Mouse (Mus musculus) retina, embryonic 14.5 days (tissue): ENCODE measurements at regions not wholly inside any gene's neighbourhood (a gene's known extent, or its start where the extent isn't known, plus 50 kb on each side); places are given as distances from the start of the nearest gene placed in this dataset.
A peak's percentile ranks its signal among the peaks of the same experiment; 100 is the strongest.

Source experiments
- DNase-seq: peaks from one replicate; pipeline ENCODE4 v3.0.0-alpha.2; 2015; ENCODE audit warnings: low spot score

GRCm38 (mm10) chr13:84878178-84878849, 310.9 kb upstream of the Ccnh start:
- DNase-seq: no peak

GRCm38 (mm10) chr13:84905347-84905981, 283.7 kb upstream of the Ccnh start:
- DNase-seq: no peak

DNA sequence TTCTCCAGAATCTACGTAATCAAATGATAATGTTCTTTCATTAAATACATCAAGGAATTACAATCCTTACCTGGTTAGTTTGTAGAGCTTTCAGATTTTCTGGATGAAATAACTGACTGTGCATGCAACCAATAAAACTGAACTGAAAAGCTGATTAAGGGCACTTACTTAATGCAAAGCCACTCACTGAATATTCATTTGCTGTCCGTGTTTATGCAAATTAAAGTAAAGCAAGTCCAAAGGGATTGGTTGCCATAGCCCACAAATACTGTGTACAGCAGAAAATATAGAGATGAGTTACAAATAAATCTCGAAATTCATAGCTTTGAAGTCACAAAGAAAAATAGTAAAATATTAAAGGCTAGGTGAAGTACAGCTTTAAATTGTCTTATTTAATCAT, 283.2 kb upstream of the Ccnh start:
- DNase-seq: no peak

- no peak for DNase-seq
These were observed 257.9 kb upstream of the Ccnh start for GRCm38 (mm10) chr13:84931271-84931670.

GRCm38 (mm10) chr13:84935610-84936009, 253.6 kb upstream of the Ccnh start:
- DNase-seq: no peak

DNA sequence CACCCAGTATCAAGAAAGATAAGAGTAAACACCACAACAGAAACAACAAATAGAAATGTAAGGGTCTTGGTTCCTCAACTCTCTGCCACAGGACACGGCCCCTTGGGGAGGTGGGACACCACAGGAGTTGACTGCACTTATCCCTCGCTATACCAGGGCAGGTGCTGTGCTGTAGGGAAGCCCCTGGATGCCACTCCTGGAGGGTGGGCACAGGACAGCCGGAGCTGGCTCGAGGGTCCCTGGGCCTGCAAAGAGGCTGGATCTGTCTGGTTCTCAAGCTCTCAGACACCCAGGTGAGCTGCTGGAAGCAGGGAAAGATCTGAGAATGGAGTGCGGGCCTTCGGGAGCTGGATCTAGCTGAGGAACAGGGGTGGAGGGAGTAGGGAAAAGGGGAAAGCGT, 249.5 kb upstream of the Ccnh start:
- no peak for DNase-seq

- no peak for DNase-seq
These were observed 248.3 kb upstream of the Ccnh start for GRCm38 (mm10) chr13:84940936-84941335.

DNA sequence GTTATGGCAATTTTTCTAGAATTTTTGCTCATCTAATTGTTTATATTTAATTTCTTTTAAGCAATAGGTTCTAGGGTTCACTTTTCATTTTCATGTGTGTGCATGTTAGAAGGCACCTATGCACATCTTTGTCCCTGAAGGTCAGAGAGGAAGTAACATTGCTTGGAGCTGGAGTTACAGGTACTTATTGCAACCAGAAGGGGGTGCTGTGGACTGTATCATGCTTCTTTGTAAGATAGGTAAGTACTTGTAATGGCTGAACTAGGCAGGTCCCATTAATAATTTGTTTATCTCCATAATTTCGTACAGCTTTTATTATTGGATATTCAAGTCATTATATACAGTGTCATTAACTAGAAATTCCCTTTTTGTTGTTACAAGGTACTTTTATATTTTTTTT, 238.3 kb upstream of the Ccnh start:
- peak; percentile 56 for DNase-seq

- no peak for DNase-seq
These were observed 236.0 kb upstream of the Ccnh start for GRCm38 (mm10) chr13:84953161-84953560.

DNA sequence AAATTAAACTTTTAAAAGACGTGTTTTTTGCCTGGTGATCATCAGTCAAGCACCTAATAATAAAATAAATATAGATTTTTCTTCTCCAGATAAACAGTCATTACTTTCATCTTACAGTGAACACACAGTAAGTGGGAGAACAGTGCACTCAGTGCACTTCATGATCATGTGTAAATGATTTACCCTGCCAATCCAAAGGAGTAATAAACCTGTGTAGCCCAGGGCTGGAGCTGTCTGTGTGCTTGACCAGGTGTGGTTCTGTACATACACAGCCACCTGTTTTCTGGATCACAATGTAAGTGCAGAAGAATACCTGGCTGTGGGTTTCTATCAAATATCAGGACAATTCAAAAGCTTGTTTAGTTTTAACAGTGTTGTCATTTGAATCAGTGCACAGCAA, 235.4 kb upstream of the Ccnh start:
- no peak for DNase-seq

DNA sequence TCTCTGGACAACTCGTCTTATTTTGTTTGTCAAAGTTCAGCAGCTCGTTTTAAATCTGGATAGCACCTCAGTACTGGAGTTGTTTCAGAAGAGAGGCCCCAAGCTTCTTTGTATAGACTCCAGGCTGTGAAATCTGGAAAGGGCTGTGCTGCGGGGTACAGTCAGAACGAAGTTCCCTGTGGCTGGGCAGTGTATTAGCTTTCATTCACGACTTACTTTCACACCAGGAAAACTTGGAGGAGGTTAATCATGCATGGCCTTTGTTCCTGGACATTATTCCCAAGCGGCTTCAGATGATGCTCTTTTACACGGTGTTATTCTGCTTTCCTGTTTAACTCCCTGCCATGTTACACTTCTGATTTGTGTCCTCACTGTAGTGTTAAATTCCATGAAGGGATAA, 220.3 kb upstream of the Ccnh start:
- DNase-seq: no peak
